Comparison of ENCODE assay signal across 7 mouse cellular contexts in the genomic region with DNA sequence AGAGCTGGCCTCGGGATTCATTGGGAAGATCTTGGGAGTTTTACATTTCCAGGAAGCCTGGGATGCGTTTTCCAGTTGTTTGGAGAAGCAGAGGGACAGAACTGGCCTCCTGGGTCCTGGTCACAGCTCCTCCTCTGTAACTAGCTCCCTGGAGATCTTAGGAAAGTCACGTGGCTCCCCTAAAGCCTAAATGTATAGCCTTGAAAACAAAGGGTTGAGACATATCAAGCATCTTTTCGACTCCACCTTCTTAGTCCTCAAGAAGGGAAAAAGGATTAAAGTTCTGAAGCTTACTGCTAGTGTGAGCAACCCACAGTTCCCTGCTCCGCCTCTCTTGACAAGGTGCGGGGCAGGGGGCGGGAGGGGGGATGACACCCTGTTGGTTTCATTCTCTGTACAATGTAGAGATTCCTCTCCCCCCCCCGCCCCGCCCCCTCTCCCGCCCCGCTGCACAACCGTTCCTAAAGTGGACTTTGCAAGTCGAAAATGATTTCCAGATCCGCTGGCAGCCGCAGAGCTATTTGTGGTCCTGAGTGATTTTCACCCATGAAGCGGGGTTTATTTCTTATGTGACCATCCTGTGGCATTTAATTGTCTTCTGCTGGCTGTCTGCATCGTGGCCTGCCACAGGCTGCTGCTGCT. TPM values are rescaled to one million over a fixed set of nuclear protein-coding genes. Genes with fewer than 3 reads are reported as not detected.
DNase-seq lines count a peak whose midpoint lies in the region; ATAC-seq lines count a peak whose summit lies in the region.

No protein-coding gene starts in this region.

- H3K9me3 ChIP-seq in embryonic facial prominence, embryonic 15.5 days (replicated peaks): no peaks in the 10 kb centered on the region
- H3K9me3 ChIP-seq in hindbrain, embryonic 14.5 days (ENCODE audit: control insufficient read depth, low read length): no peaks in the 10 kb centered on the region
- H3K9me3 ChIP-seq in midbrain, embryonic 12.5 days: no peaks in the 10 kb centered on the region

- H3K9ac ChIP-seq in embryonic facial prominence, embryonic 15.5 days: no peak overlapping the region
- H3K9ac ChIP-seq in hindbrain, embryonic 14.5 days: peak overlapping the region; percentile 11; the same call in 1 of the 2 replicates
- H3K9ac ChIP-seq in midbrain, embryonic 12.5 days (replicated peaks): no peak overlapping the region

- H3K4me1 ChIP-seq in brown adipose tissue, adult 24 weeks (ENCODE audit: control insufficient read depth, insufficient read depth, insufficient read length, low read length): peaks cover 4% of the 10 kb centered on the region; the same call in 1 of the 2 replicates
- peaks cover 28% of the 10 kb centered on the region for H3K4me1 ChIP-seq in embryonic facial prominence, embryonic 15.5 days
- peaks cover 18% of the 10 kb centered on the region for H3K4me1 ChIP-seq in hindbrain, embryonic 14.5 days (replicated peaks; ENCODE audit: control insufficient read depth, insufficient read depth, low read length)
- H3K4me1 ChIP-seq in midbrain, embryonic 12.5 days: peaks cover 33% of the 10 kb centered on the region

- 3% methylated on average over 17 of the region's 17 CpGs for WGBS in embryonic facial prominence, embryonic 15.5 days
- 15% methylated on average over 17 of the region's 17 CpGs for WGBS in hindbrain, embryonic 14.5 days
- WGBS in midbrain, embryonic 12.5 days: 13% methylated on average over 17 of the region's 17 CpGs

- no peaks in the 10 kb centered on the region for H3K36me3 ChIP-seq in embryonic facial prominence, embryonic 15.5 days
- no peaks in the 10 kb centered on the region for H3K36me3 ChIP-seq in hindbrain, embryonic 14.5 days (replicated peaks; ENCODE audit: control insufficient read depth, insufficient read depth)
- H3K36me3 ChIP-seq in midbrain, embryonic 12.5 days: no peaks in the 10 kb centered on the region

- no peak for DNase-seq in hindbrain, embryonic 14.5 days (ENCODE audit: low spot score)
- DNase-seq in frontal cortex, adult 2 months (ENCODE audit: extremely low spot score in 1 of 2, low spot score in 1 of 2): no peak
- DNase-seq in thymus, postnatal 25 days: no peak

- ATAC-seq in embryonic facial prominence, embryonic 15.5 days (ENCODE audit: insufficient number of reproducible peaks, low FRiP score, low TSS enrichment, low read depth): peak; percentile 53
- no peak for ATAC-seq in hindbrain, embryonic 14.5 days (ENCODE audit: low FRiP score)
- no peak for ATAC-seq in midbrain, embryonic 12.5 days (ENCODE audit: low FRiP score, low read depth)
- ATAC-seq in erythroid progenitor cell, adult 5-6 weeks (replicated peaks; ENCODE audit: low FRiP score, poor library complexity, severe bottlenecking): no peak

- peak overlapping the region; percentile 27 for H3K27ac ChIP-seq in brown adipose tissue, adult 24 weeks (replicated peaks; ENCODE audit: low read depth, low read length)
- peak overlapping the region; percentile 82 for H3K27ac ChIP-seq in embryonic facial prominence, embryonic 15.5 days (replicated peaks)
- no peak overlapping the region for H3K27ac ChIP-seq in hindbrain, embryonic 14.5 days
- no peak overlapping the region for H3K27ac ChIP-seq in midbrain, embryonic 12.5 days (replicated peaks)

- no peaks in the 10 kb centered on the region for H3K27me3 ChIP-seq in embryonic facial prominence, embryonic 15.5 days
- no peaks in the 10 kb centered on the region for H3K27me3 ChIP-seq in hindbrain, embryonic 14.5 days (ENCODE audit: control insufficient read depth, insufficient read depth, low read length)
- H3K27me3 ChIP-seq in midbrain, embryonic 12.5 days: no peaks in the 10 kb centered on the region; the same call in 1 of the 2 replicates

- H3K4me2 ChIP-seq in embryonic facial prominence, embryonic 15.5 days (replicated peaks): peak overlapping the region; percentile 43
- H3K4me2 ChIP-seq in hindbrain, embryonic 14.5 days (replicated peaks): peak overlapping the region; percentile 43
- peak overlapping the region; percentile 52 for H3K4me2 ChIP-seq in midbrain, embryonic 12.5 days (replicated peaks)

- no peak overlapping the region for H3K4me3 ChIP-seq in brown adipose tissue, adult 24 weeks (ENCODE audit: insufficient read depth, low read depth, low read length)
- H3K4me3 ChIP-seq in embryonic facial prominence, embryonic 15.5 days (replicated peaks): peak overlapping the region; percentile 19
- no peak overlapping the region for H3K4me3 ChIP-seq in hindbrain, embryonic 14.5 days (replicated peaks; ENCODE audit: low read length)
- H3K4me3 ChIP-seq in midbrain, embryonic 12.5 days: peak overlapping the region; percentile 21; the same call in 1 of the 2 replicates

RNA-seq across cellular contexts. Expression of gene Stmnd1, which starts 0.6 kb away (rescaled TPM):
- polyA plus RNA-seq in brown adipose tissue, adult 24 weeks (2012; ENCODE audit: insufficient read depth, insufficient read length, missing spikeins): 1.0 TPM in 1 of 2 replicates, not detected in the other
- polyA plus RNA-seq in embryonic facial prominence, embryonic 15.5 days (2015; fragmentation: Nextera tagmentation; extraction: Ambion mirVana): 1.6 and 1.9 TPM in 2 replicates
- 0.15 TPM in 1 of 2 replicates, not detected in the other for polyA plus RNA-seq in hindbrain, embryonic 14.5 days (2014; fragmentation: Nextera tagmentation; extraction: Ambion mirVana)
- not detected in 2 replicates for polyA plus RNA-seq in midbrain, embryonic 12.5 days (2016; fragmentation: Nextera tagmentation; extraction: Ambion mirVana)
- polyA plus RNA-seq in frontal cortex, adult 2 months (2012; rRNA removed): 0.08 TPM in 1 of 2 replicates, not detected in the other
- total RNA-seq in erythroid progenitor cell, adult 5-6 weeks (2015; ENCODE audit: low replicate concordance): not detected in 2 replicates
- not detected in 2 replicates for total RNA-seq in erythroid progenitor cell, adult 5-6 weeks (2017; ENCODE audit: low replicate concordance)

Comparison
In these comparisons a context has a peak if more than half of its experiments do, and no peak if none do; other contexts are left out.
1. H3K27ac ChIP-seq: peak in brown adipose tissue, adult 24 weeks (single experiment) and embryonic facial prominence, embryonic 15.5 days (single experiment); none in hindbrain, embryonic 14.5 days (single experiment) and midbrain, embryonic 12.5 days (single experiment).
2. H3K4me3 ChIP-seq: peak in embryonic facial prominence, embryonic 15.5 days (single experiment) and midbrain, embryonic 12.5 days (single experiment); none in brown adipose tissue, adult 24 weeks (single experiment) and hindbrain, embryonic 14.5 days (single experiment).
3. Peak in every context shown above with its lines, with median percentiles within 50 percentile points of each other: H3K4me2 ChIP-seq.